Mouse (Mus musculus) activated CD4-positive, CD25-positive, alpha-beta regulatory T cell, adult 9 weeks (primary cell): ENCODE data around the gene Nck2. TPM values are rescaled to one million over a fixed set of nuclear protein-coding genes. Genes with fewer than 3 reads are reported as not detected.

Experiments
- polyA plus RNA-seq: library from polyadenylated mRNA; unstranded; fragments of 100-300 nt; shearing (Covaris generic); gene quantifications from one replicate; pipeline ENCODE4 v1.2.1, GENCODE M21; 2017

The Nck2 gene
- 10.6 TPM for polyA plus RNA-seq

DNA sequence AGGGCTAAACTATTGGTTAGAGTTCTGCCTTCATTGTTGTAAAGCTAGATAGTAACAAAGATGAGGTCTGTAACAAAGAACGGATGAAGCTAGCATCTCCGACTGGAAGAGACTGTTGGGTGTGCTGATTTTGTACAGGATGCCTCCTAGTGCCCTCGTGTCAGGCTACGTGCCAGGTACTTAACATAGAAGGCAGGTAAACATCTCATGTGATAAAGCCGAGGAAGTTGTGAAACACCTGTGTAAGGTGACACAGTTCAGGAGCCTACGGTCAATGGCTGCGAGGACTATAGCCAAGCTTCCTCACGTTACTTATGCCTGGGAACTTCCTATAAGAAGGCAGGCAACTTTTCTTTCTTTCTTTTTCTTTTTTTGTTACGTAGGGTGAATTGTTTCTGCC lies at the start of gene Nck2:
Gene Nck2, plus strand, starts transcription at position 49 of the 400 bp plus-strand sequence.

Other genes with a start within 250 kb of the Nck2 start
- 2.8 TPM for gene Fhl2, start 247.6 kb upstream of the Nck2 start, polyA plus RNA-seq